Mouse (Mus musculus) midbrain, embryonic 16.5 days (tissue): Measurements from ENCODE around the gene Cdipt. TPM values are rescaled to one million over a fixed set of nuclear protein-coding genes. Genes with fewer than 3 reads are reported as not detected.

Experiments used
- ATAC-seq: fragments of 200-750 bp; cut with Nextera tagmentation; 2 replicates; pipeline ENCODE4 v1.8.0; 2017; ENCODE audit warnings: moderate TSS enrichment
- H3K27ac ChIP-seq: fragments of 300-500 bp; sonication (generic); 2 replicates; pipeline ENCODE4 v1.5.1; 2014; ENCODE audit warnings: mild to moderate bottlenecking, low read length, mixed read lengths
- H3K27me3 ChIP-seq: fragments of 300-500 bp; sonication (generic); 2 replicates; pipeline ENCODE4 v1.6.1; 2014; ENCODE audit warnings: low read depth, low read length, mixed read lengths; ENCODE audit not compliant: control insufficient read depth, insufficient read depth
- H3K36me3 ChIP-seq: fragments of 300-500 bp; sonication (generic); 2 replicates; pipeline ENCODE4 v1.6.1; 2014; ENCODE audit warnings: mild to moderate bottlenecking, low read length, moderate library complexity, mixed read lengths; ENCODE audit not compliant: control insufficient read depth, insufficient read depth
- H3K4me1 ChIP-seq: fragments of 300-500 bp; sonication (generic); 2 replicates; pipeline ENCODE4 v1.6.1; 2014; ENCODE audit warnings: mild to moderate bottlenecking, low read length, mixed read lengths; ENCODE audit not compliant: control insufficient read depth, insufficient read depth
- H3K4me2 ChIP-seq: fragments of 300-500 bp; sonication (generic); 2 replicates; pipeline ENCODE4 v1.6.1; 2014; ENCODE audit warnings: mild to moderate bottlenecking, low read length, mixed read lengths
- H3K4me3 ChIP-seq: fragments of 300-500 bp; sonication (generic); 2 replicates; pipeline ENCODE4 v1.5.1; 2014; ENCODE audit warnings: low read depth, mild to moderate bottlenecking, low read length, moderate library complexity, mixed read lengths
- H3K9ac ChIP-seq: fragments of 300-500 bp; sonication (generic); 2 replicates; pipeline ENCODE4 v1.6.1; 2014; ENCODE audit warnings: low read depth, low read length, mixed read lengths
- H3K9me3 ChIP-seq: fragments of 300-500 bp; sonication (generic); replicated peaks from 2 replicates; pipeline ENCODE4 v1.6.1; 2014; ENCODE audit warnings: mild to moderate bottlenecking, low read length, mixed read lengths; ENCODE audit not compliant: control insufficient read depth, poor library complexity, severe bottlenecking
- WGBS: fragments of 180-500 bp; shearing (Covaris S2); extraction: QIAGEN DNeasy Blood & Tissue Kit; methylation state at CpG from one replicate; pipeline ENCODE4 v1.1.7; 2014; 5-methylcytosine and 5-hydroxymethylcytosine counted together
- polyA plus RNA-seq: library from polyadenylated mRNA; unstranded; fragments of >200 nt; fragmentation: Nextera tagmentation; extraction: Ambion mirVana; gene quantifications from 2 replicates; pipeline ENCODE4 v1.2.1, GENCODE M21; 2015

The Cdipt gene
- 132 and 141 TPM in 2 replicates for polyA plus RNA-seq

- Histone ChIP-seq H3K4me2 (peak within 1 kb of the TSS; percentile 83), H3K27ac (peak within 1 kb of the TSS; percentile 96), H3K9me3 (no peaks in the 10 kb centered on the region), H3K4me1 (peaks cover 10% of the 10 kb centered on the region), H3K27me3 (no peaks in the 10 kb centered on the region), H3K9ac (peak within 1 kb of the TSS; percentile 95), H3K36me3 (peaks cover 22% of the 10 kb centered on the region), H3K4me3 (peak within 1 kb of the TSS; percentile 76)
- no peak for ATAC-seq
- WGBS: 5% methylated on average over 1 of the region's 1 CpGs
These were observed at the start of gene Cdipt for GRCm38 (mm10) chr7:126975893-126975949. Gene Cdipt (plus strand): TSS chr7:126975914.

GRCm38 (mm10) chr7:126926299-126926698, 49.4 kb upstream of the Cdipt start:
- Histone ChIP-seq H3K4me3 (no peak overlapping the region), H3K9ac (no peak overlapping the region), H3K4me2 (no peak overlapping the region), H3K27me3 (no peaks in the 10 kb centered on the region), H3K9me3 (no peaks in the 10 kb centered on the region), H3K4me1 (peaks cover 11% of the 10 kb centered on the region), H3K27ac (no peak overlapping the region), H3K36me3 (no peaks in the 10 kb centered on the region)
- no peak for ATAC-seq
- 70% methylated on average over 3 of the region's 3 CpGs for WGBS

- Histone ChIP-seq H3K36me3 (peaks cover 2% of the 10 kb centered on the region; the same call in 1 of the 2 replicates), H3K27me3 (no peaks in the 10 kb centered on the region), H3K9ac (peak within 1 kb of the TSS; percentile 77), H3K4me1 (peaks cover 11% of the 10 kb centered on the region), H3K9me3 (no peaks in the 10 kb centered on the region), H3K27ac (peak within 1 kb of the TSS; percentile 75), H3K4me3 (peak within 1 kb of the TSS; percentile 61), H3K4me2 (peak within 1 kb of the TSS; percentile 78)
- ATAC-seq: peak; percentile 97
- 3% methylated on average over 55 of the region's 56 CpGs for WGBS
These were observed 47.2 kb upstream of the Cdipt start, which contains the start of gene Kctd13 for GRCm38 (mm10) chr7:126928384-126929037. Gene Kctd13 (plus strand): TSS chr7:126928879.

GRCm38 (mm10) chr7:126929046-126929445, 46.7 kb upstream of the Cdipt start:
- ATAC-seq: peak; percentile 85
- WGBS: under 1% methylated on average over 27 of the region's 27 CpGs
- H3K4me2 ChIP-seq: peak overlapping the region; percentile 78
- no peaks in the 10 kb centered on the region for H3K27me3 ChIP-seq
- peak overlapping the region; percentile 61 for H3K4me3 ChIP-seq
- no peaks in the 10 kb centered on the region for H3K9me3 ChIP-seq
- H3K9ac ChIP-seq: peak overlapping the region; percentile 77
- peaks cover 3% of the 10 kb centered on the region; the same call in 1 of the 2 replicates for H3K36me3 ChIP-seq
- H3K27ac ChIP-seq: peak overlapping the region; percentile 75
- peaks cover 11% of the 10 kb centered on the region for H3K4me1 ChIP-seq

- Histone ChIP-seq H3K36me3 (peaks cover 21% of the 10 kb centered on the region), H3K4me3 (no peak overlapping the region), H3K4me1 (peaks cover 11% of the 10 kb centered on the region), H3K27me3 (no peaks in the 10 kb centered on the region), H3K27ac (no peak overlapping the region), H3K4me2 (no peak overlapping the region), H3K9ac (no peak overlapping the region), H3K9me3 (no peaks in the 10 kb centered on the region)
- no peak for ATAC-seq
- 90% methylated on average over 2 of the region's 2 CpGs for WGBS
These were observed 43.1 kb upstream of the Cdipt start for GRCm38 (mm10) chr7:126932652-126933051.

GRCm38 (mm10) chr7:126941171-126941570, 34.5 kb upstream of the Cdipt start:
- H3K36me3 ChIP-seq: peaks cover 34% of the 10 kb centered on the region
- H3K4me3 ChIP-seq: no peak overlapping the region
- no peaks in the 10 kb centered on the region for H3K27me3 ChIP-seq
- 54% methylated on average over 6 of the region's 6 CpGs for WGBS
- no peaks in the 10 kb centered on the region for H3K4me1 ChIP-seq
- H3K9me3 ChIP-seq: no peaks in the 10 kb centered on the region
- no peak for ATAC-seq
- H3K4me2 ChIP-seq: no peak overlapping the region
- no peak overlapping the region for H3K27ac ChIP-seq
- no peak overlapping the region for H3K9ac ChIP-seq

GRCm38 (mm10) chr7:126941801-126942200, 33.9 kb upstream of the Cdipt start:
- Histone ChIP-seq H3K4me3 (no peak overlapping the region), H3K27me3 (no peaks in the 10 kb centered on the region), H3K9me3 (no peaks in the 10 kb centered on the region), H3K4me1 (no peaks in the 10 kb centered on the region; the same call in 1 of the 2 replicates), H3K9ac (no peak overlapping the region), H3K27ac (no peak overlapping the region), H3K36me3 (peaks cover 29% of the 10 kb centered on the region), H3K4me2 (no peak overlapping the region)
- no peak for ATAC-seq
- 50% methylated on average over 5 of the region's 5 CpGs for WGBS

GRCm38 (mm10) chr7:126946530-126946929, 29.2 kb upstream of the Cdipt start:
- ATAC-seq: no peak
- Histone ChIP-seq H3K27me3 (no peaks in the 10 kb centered on the region), H3K4me3 (no peak overlapping the region), H3K9ac (no peak overlapping the region), H3K36me3 (peaks cover 19% of the 10 kb centered on the region), H3K9me3 (no peaks in the 10 kb centered on the region), H3K4me1 (peaks cover 23% of the 10 kb centered on the region), H3K4me2 (no peak overlapping the region), H3K27ac (no peak overlapping the region)
- WGBS: 41% methylated on average over 3 of the region's 3 CpGs

- Histone ChIP-seq H3K9me3 (no peaks in the 10 kb centered on the region), H3K9ac (peak overlapping the region; percentile 71), H3K4me2 (peak overlapping the region; percentile 78), H3K36me3 (peaks cover 10% of the 10 kb centered on the region), H3K27ac (peak overlapping the region; percentile 93), H3K4me1 (peaks cover 43% of the 10 kb centered on the region), H3K4me3 (peak overlapping the region; percentile 56), H3K27me3 (no peaks in the 10 kb centered on the region)
- ATAC-seq: no peak
- 69% methylated on average over 10 of the region's 10 CpGs for WGBS
These were observed 27.1 kb upstream of the Cdipt start for GRCm38 (mm10) chr7:126948626-126949025.
